Mouse (Mus musculus) neural tube, embryonic 15.5 days (tissue): ENCODE measurements around the gene Fpr3. TPM values are rescaled to one million over a fixed set of nuclear protein-coding genes. Genes with fewer than 3 reads are reported as not detected.
A peak's percentile ranks its signal among the peaks of the same experiment; 100 is the strongest.
"Not testable (repeated sequence)": the region's sequence is repeated elsewhere in the genome, so short reads cannot be mapped to it uniquely, and the experiment has no call there.

Experiments
- ATAC-seq: fragments of 200-750 bp; cut with Nextera tagmentation; 2 replicates; pipeline ENCODE4 v1.8.0; 2017; ENCODE audit warnings: mild to moderate bottlenecking, moderate TSS enrichment, moderate library complexity; ENCODE audit not compliant: low FRiP score
- H3K27ac ChIP-seq: fragments of 300-500 bp; sonication (generic); replicated peaks from 2 replicates; pipeline ENCODE4 v1.5.1; 2015; ENCODE audit warnings: mild to moderate bottlenecking, inconsistent platforms
- H3K27me3 ChIP-seq: fragments of 300-500 bp; sonication (generic); replicated peaks from 2 replicates; pipeline ENCODE4 v1.6.1; 2015; ENCODE audit warnings: inconsistent platforms
- H3K36me3 ChIP-seq: fragments of 300-500 bp; sonication (generic); 2 replicates; pipeline ENCODE4 v1.6.1; 2015; ENCODE audit warnings: inconsistent platforms
- H3K4me1 ChIP-seq: fragments of 300-500 bp; sonication (generic); 2 replicates; pipeline ENCODE4 v1.6.1; 2015; ENCODE audit warnings: inconsistent platforms
- H3K4me2 ChIP-seq: fragments of 300-500 bp; sonication (generic); 2 replicates; pipeline ENCODE4 v1.6.1; 2015; ENCODE audit warnings: inconsistent platforms, mild to moderate bottlenecking, moderate library complexity
- H3K4me3 ChIP-seq: fragments of 300-500 bp; sonication (generic); replicated peaks from 2 replicates; pipeline ENCODE4 v1.5.1; 2015; ENCODE audit warnings: mild to moderate bottlenecking, inconsistent platforms
- H3K9ac ChIP-seq: fragments of 300-500 bp; sonication (generic); replicated peaks from 2 replicates; pipeline ENCODE4 v1.6.1; 2015; ENCODE audit warnings: mild to moderate bottlenecking, inconsistent platforms
- H3K9me3 ChIP-seq: fragments of 300-500 bp; sonication (generic); replicated peaks from 2 replicates; pipeline ENCODE4 v1.6.1; 2016; ENCODE audit warnings: inconsistent platforms
- WGBS: fragments of 180-500 bp; shearing (Covaris S2); methylation state at CpG from one replicate; pipeline ENCODE4 v1.1.7; 2015; ENCODE audit warnings: mixed read lengths; 5-methylcytosine and 5-hydroxymethylcytosine counted together
- polyA plus RNA-seq: library from polyadenylated mRNA; unstranded; fragments of >200 nt; fragmentation: Nextera tagmentation; extraction: Ambion mirVana; gene quantifications from 2 replicates; pipeline ENCODE4 v1.2.1, GENCODE M21; 2015

Fpr3 gene
- polyA plus RNA-seq, 1 experiment from 2014 or later, result not detected

DNA sequence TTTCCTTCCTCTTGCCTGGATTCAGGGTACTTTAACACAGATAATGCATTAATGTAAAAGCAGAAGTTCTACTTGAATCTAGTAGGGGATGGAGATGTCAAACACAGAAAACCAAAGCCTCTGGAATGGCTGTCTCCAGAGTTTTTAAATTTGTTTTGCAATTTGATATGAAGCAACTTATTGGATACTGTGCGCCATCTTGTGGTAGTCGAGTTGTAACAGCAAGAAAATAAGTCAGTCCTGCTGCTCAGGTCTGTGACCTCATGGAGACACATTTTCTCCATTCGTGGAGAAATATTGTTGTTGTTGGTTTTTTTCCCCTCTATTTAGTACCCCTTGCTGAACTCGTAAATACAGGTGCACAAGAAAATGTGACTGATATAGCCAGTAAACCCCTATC, 8.4 kb downstream of the Fpr3 start:
- H3K27me3 ChIP-seq, result no peaks in the 10 kb centered on the region
- no peak overlapping the region for H3K27ac ChIP-seq
- H3K4me1 ChIP-seq, result no peaks in the 10 kb centered on the region
- no peak overlapping the region for H3K9ac ChIP-seq
- no peak overlapping the region for H3K4me3 ChIP-seq
- H3K4me2 ChIP-seq, result no peak overlapping the region
- ATAC-seq, result peak; percentile 21; the same call in 1 of the 2 replicates
- no peaks in the 10 kb centered on the region for H3K9me3 ChIP-seq
- no peaks in the 10 kb centered on the region for H3K36me3 ChIP-seq
- 5% methylated on average over 4 of the region's 4 CpGs for WGBS

DNA sequence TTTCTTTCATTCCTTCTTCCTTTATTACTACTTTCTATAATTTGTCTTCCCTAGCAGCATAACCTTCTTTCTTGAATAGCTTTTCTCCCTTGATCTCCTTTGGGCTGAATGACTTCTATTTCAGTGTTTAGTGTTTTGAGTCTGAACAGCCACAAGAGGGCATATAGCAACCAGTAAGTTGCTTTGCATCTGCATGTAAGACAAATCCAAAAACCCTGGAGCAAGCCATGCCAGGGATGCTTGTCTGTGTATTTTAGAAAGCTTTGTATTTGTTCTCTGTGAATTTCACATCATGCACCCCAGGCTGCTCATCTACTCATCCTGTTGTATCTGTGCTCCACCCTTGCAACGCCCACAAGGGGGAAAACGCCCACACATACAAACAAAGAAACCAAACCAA, 11.6 kb downstream of the Fpr3 start:
- no peak overlapping the region for H3K4me3 ChIP-seq
- H3K9ac ChIP-seq, result no peak overlapping the region
- 97% methylated on average over 2 of the region's 2 CpGs for WGBS
- no peaks in the 10 kb centered on the region for H3K9me3 ChIP-seq
- no peaks in the 10 kb centered on the region for H3K4me1 ChIP-seq
- no peaks in the 10 kb centered on the region for H3K27me3 ChIP-seq
- no peak overlapping the region for H3K4me2 ChIP-seq
- H3K27ac ChIP-seq, result no peak overlapping the region
- ATAC-seq, result peak; percentile 77
- no peaks in the 10 kb centered on the region for H3K36me3 ChIP-seq

DNA sequence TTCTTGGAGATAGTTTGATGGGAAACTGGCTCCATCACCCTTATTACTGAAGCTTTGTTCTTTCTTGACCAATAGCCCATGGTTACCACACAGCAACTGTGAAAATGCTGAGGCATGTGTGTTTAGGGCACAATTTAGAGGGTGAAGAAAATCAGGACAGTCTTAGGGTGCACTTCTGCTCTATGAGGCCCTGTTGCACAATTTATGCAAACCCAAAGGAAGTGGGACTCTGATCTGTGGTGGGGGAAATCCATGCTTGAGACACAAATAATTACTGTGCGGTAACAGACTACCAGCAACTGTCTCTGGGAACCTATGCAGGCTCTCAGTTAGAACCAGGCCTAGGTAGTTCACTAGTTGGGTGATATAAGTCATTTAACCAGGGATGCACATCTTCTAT, 13.1 kb downstream of the Fpr3 start:
- Histone ChIP-seq H3K27ac (no peak overlapping the region), H3K9me3 (no peaks in the 10 kb centered on the region), H3K9ac (no peak overlapping the region), H3K4me1 (no peaks in the 10 kb centered on the region), H3K4me2 (no peak overlapping the region), H3K27me3 (no peaks in the 10 kb centered on the region), H3K4me3 (no peak overlapping the region), H3K36me3 (no peaks in the 10 kb centered on the region)
- no peak for ATAC-seq
- WGBS, result 85% methylated on average over 1 of the region's 1 CpGs

DNA sequence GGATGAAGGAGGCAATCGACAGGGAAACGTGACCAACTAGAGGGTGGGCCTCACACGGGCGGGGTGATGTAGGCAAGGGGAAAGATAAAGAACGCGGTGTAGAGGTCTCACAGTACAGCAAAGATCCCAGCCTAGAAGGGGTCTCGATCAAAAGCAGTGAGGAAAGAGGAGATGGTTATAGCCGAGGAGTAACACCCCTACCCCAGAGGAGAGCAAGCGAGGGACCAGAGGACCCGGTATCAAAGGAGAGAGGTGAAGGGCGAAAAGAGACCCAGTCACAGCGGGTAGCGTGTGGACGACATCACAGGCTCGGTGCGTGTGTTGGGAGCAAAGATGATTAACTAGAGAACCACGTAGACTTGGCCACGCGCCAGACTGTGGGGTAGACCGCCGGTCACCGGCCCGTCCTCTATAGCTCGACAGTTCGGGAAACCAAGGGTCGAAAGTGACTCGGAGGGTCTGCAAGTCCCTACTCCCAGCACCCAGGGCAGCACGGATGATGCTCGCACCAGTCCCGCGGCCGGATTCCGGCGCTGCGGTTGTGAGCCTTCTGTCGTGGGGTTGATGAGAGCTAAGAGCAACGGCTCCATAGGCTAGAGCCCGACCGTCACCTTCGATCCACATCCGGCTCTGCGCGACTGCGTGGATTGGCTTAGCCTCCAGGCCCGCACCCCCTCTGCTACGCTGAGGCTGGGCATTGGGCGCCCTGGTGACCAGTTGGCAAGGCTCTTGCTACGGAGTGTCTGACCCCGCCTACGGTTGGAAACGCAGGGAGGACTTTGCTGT, 22.2 kb downstream of the Fpr3 start:
- 13% methylated on average over 51 of the region's 51 CpGs for WGBS
- H3K9ac ChIP-seq, result peak overlapping the region; percentile 62
- no peaks in the 10 kb centered on the region for H3K36me3 ChIP-seq
- H3K27me3 ChIP-seq, result peaks cover 4% of the 10 kb centered on the region; the same call in 1 of the 2 replicates
- peak overlapping the region; percentile 76 for H3K4me2 ChIP-seq
- peak overlapping the region; percentile 78 for H3K27ac ChIP-seq
- peaks cover 5% of the 10 kb centered on the region; the same call in 1 of the 2 replicates for H3K4me1 ChIP-seq
- ATAC-seq, result peak; percentile 100
- H3K4me3 ChIP-seq, result peak overlapping the region; percentile 61
- no peaks in the 10 kb centered on the region for H3K9me3 ChIP-seq

DNA sequence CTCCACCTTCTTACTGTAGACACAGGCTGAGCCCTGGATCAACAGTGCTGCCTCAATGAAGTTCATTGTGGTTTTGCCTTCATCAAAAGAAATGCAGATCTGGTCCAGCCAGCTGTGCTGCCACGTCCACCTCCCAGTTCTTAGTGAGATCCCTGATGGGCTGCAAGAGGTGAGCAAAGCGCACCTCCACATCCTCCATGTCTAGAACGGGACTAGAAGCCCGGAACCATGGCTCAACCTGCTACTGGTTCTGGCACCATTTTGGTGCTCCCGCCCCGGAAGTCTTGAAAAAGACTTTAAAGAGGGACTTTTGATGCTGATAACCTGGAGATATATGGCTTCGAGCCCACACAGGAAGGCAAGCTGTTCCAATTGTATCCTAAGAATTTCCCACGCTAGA, 25.0 kb downstream of the Fpr3 start:
- H3K9ac ChIP-seq, H3K4me1 ChIP-seq, ATAC-seq, H3K27ac ChIP-seq, H3K36me3 ChIP-seq, H3K9me3 ChIP-seq, H3K4me2 ChIP-seq, H3K27me3 ChIP-seq, H3K4me3 ChIP-seq: not testable (repeated sequence)
- 91% methylated on average over 8 of the region's 8 CpGs for WGBS

DNA sequence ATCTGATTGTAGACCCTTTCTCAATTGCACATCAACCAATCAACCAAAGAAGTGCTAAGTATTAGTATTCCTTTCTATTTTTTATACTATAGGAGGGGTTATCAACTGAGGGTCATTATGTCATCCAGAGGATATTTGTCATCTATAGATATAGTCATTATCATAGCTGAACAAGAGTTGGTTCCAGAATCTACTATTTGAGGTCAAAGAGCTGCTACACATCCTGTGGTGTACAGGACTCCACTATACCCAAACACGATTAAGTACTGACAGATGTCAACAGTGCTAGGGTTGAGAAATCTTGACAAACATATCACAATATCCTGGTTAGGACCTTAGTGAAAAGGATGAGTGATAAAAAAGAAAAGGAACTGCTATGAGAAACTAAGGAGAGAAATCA, 29.7 kb downstream of the Fpr3 start:
- Histone ChIP-seq H3K4me1 (no peaks in the 10 kb centered on the region), H3K4me2 (no peak overlapping the region), H3K27ac (no peak overlapping the region), H3K27me3 (no peaks in the 10 kb centered on the region), H3K36me3 (no peaks in the 10 kb centered on the region), H3K4me3 (no peak overlapping the region), H3K9ac (no peak overlapping the region), H3K9me3 (no peaks in the 10 kb centered on the region)
- 93% methylated on average over 1 of the region's 1 CpGs for WGBS
- ATAC-seq, result no peak

DNA sequence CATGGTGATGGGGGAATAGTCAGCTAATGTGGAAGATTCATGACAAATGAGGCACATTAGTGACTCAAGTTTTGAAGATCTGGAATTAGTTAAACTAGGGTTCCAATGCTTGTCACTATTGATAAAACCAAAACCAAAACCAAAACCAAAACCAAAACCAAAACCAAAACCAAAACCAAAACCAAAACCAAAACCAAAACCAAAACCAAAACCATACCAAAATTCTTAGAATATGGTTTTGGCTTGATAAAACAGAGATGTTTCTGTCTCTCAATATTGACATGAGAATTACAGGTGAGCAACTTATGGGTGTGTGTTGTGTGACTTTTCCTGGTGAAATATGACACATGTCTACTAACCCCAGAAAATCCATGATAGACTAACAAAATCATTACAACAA, 30.1 kb downstream of the Fpr3 start:
- Histone ChIP-seq H3K9ac (no peak overlapping the region), H3K4me1 (no peaks in the 10 kb centered on the region), H3K4me3 (no peak overlapping the region), H3K9me3 (no peaks in the 10 kb centered on the region), H3K27me3 (no peaks in the 10 kb centered on the region), H3K27ac (no peak overlapping the region), H3K4me2 (no peak overlapping the region), H3K36me3 (no peaks in the 10 kb centered on the region)
- no peak for ATAC-seq

DNA sequence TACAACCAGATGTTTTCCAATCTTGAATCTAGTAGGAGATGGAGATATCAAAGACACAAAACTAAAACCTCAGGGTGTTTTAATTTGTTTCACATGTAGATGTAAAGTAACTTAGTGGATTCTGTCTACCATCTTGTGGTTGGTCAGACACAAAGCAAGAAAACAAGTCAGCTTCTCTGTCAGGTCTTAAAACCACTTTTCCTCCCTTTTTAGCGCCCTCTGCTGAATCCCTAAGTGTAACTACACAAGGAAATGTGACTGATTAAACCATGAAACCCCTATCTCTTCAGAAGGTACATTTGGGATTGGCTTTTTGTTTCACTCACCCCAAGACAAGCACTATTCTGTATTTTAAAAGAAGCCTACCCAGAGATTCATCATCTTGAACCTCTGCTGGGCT, 85.8 kb downstream of the Fpr3 start:
- H3K4me3 ChIP-seq, result no peak overlapping the region
- H3K4me1 ChIP-seq, result no peaks in the 10 kb centered on the region
- no peak for ATAC-seq
- WGBS, result 17% methylated on average over 1 of the region's 1 CpGs
- no peak overlapping the region for H3K4me2 ChIP-seq
- H3K27me3 ChIP-seq, result no peaks in the 10 kb centered on the region
- no peaks in the 10 kb centered on the region for H3K36me3 ChIP-seq
- H3K9ac ChIP-seq, result no peak overlapping the region
- no peak overlapping the region for H3K27ac ChIP-seq
- no peaks in the 10 kb centered on the region; the same call in 1 of the 2 replicates for H3K9me3 ChIP-seq

DNA sequence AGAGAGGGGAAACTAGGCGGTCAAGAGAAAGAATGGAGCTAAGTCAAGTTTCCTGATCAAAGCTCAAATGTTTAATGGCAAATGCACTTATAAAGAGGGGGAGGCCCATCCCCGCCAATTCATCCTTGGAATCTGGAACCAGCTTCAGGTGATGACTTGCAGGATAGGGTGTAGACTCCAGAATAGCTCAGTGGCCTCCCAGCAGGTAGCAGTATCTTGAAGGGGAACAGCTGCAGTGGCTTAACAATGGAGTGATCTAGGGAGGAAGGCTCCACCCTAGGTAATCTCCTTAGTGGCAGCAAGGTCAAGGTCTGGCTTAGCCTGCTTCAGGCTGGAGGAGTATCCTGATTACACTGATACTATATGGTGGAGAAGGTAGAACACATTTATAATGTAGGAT, 93.6 kb downstream of the Fpr3 start:
- WGBS, result 75% methylated on average over 2 of the region's 2 CpGs
- not testable (repeated sequence) for H3K9ac ChIP-seq, H3K4me2 ChIP-seq, H3K27ac ChIP-seq, H3K36me3 ChIP-seq, ATAC-seq, H3K27me3 ChIP-seq, H3K9me3 ChIP-seq, H3K4me3 ChIP-seq, H3K4me1 ChIP-seq

DNA sequence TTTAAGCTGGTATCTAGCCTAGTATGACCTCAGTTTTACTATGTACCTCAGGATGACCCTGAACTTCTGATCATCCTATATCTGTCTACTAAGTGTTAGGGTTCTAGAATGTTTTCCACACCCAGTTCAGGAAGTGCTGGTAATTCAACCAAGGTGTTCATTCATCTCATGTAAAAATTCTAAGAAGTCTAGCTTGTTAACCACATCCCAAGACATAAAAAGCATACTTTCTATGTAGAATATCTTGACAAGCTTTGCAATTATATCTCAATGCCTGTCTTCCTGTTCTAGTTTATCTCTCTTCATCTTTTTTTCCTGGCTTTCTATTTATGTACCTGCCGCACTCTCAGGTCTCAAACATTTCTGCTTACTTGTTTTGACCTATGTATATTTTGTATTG, 117.1 kb downstream of the Fpr3 start:
- no peaks in the 10 kb centered on the region for H3K4me1 ChIP-seq
- no peak overlapping the region for H3K9ac ChIP-seq
- H3K36me3 ChIP-seq, result no peaks in the 10 kb centered on the region
- WGBS, result 97% methylated on average over 1 of the region's 1 CpGs
- no peak overlapping the region for H3K4me3 ChIP-seq
- no peak for ATAC-seq
- no peak overlapping the region for H3K27ac ChIP-seq
- no peaks in the 10 kb centered on the region for H3K27me3 ChIP-seq
- H3K9me3 ChIP-seq, result 0 out of 2 replicates have a peak, but pooled peaks cover 3% of the 10 kb centered on the region
- H3K4me2 ChIP-seq, result no peak overlapping the region
